Mouse (Mus musculus) c-Kit-positive CD71-positive TER-119-positive erythroid progenitor cells, embryonic 14.5 days (primary cell): ENCODE measurements around the gene Zfp866.

Source experiments
- DNase-seq: peaks from one replicate; pipeline ENCODE4 v3.0.0-alpha.2; 2013; ENCODE audit warnings: low spot score

The Zfp866 gene

DNA sequence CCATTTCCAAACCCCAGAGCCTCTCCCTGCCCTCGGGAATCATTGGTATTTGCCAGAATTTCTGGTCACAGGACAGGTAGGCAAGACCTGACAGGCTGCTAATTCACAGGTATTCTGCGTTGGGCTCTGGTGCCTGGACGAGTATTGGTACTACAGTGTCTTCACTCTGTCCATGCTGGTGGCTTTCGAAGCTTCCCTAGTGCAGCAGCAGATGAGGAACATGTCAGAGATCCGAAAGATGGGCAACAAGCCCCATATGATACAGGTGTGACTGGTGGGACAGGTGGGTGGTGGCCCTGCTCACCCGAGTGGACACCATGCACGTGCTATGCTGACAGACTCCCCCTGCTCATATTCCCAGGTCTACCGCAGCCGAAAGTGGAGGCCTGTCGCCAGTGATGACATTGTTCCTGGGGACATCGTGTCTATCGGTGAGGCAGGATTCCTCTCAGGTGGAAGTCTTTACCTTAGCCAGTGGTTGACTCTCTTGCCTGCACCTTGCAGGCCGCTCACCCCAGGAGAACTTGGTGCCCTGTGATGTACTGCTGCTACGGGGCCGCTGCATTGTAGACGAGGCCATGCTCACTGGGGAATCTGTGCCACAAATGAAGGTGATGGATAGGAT lies 5.9 kb upstream of the Zfp866 start:
- DNase-seq = no peak

GRCm38 (mm10) chr8:69794901-69795300 lies 3.9 kb upstream of the Zfp866 start:
- DNase-seq = no peak

GRCm38 (mm10) chr8:69794096-69794495 lies 3.1 kb upstream of the Zfp866 start:
- no peak for DNase-seq

DNA sequence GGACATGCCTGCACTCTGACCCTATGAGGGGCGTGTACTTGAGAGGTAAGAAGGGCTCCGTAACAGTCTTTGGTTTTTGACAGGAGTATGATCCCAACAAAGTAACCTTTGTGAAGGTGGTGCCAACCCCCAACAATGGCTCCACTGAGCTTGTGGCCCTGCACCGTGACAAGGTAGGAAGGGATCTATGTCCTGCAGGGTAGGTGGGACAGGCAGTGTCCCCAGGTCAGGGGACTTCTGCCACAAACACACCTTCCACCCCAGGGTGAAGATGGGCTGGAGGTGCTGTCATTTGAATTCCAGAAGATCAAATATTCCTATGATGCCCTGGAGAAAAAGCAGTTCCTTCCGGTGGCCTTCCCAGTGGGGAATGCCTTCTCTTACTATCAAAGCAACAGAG lies 2.7 kb upstream of the Zfp866 start:
- no peak for DNase-seq

GRCm38 (mm10) chr8:69791415-69792068 lies 564 bp upstream of the Zfp866 start:
- DNase-seq = peak; percentile 37

- no peak for DNase-seq
These were observed 614 bp downstream of the Zfp866 start for GRCm38 (mm10) chr8:69790364-69790763.

DNA sequence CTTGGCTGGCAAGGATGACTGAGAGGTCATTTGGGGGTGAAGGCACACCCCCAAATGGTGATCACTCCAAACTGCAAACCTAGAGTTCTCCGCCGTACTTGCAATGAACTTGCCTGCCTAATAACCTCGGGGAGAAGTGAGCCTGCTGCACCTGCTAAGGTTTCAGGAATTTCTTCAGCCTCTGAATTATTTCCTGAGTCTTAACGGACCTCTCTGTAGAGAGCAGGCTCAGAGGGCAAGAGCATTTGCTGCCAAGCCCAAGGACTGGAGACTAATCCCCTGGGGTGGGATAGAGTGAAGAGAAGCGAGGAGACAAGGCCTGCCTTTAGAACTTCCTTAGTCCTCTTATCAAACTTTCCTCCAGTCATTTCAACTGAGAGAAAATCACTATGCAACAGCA lies 1.2 kb downstream of the Zfp866 start:
- no peak for DNase-seq

DNA sequence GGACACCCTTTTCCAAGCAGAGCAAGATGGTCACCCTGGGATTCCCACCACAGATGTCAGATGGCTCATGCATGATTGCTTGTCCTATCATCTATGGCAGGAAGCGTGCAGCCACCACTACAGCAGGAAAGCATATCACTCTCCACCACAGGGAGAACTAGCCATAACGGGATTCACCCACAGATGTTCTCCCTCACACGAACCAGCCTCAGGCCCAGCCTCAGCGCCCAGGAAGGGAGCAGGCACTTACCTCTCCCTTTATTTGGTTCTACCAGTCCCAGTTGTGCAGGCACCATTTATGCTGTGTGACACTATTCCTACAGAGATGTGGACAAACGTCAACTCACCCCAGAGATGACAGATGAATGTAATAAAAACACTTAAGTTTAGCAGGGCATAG lies 1.9 kb downstream of the Zfp866 start:
- no peak for DNase-seq

DNA sequence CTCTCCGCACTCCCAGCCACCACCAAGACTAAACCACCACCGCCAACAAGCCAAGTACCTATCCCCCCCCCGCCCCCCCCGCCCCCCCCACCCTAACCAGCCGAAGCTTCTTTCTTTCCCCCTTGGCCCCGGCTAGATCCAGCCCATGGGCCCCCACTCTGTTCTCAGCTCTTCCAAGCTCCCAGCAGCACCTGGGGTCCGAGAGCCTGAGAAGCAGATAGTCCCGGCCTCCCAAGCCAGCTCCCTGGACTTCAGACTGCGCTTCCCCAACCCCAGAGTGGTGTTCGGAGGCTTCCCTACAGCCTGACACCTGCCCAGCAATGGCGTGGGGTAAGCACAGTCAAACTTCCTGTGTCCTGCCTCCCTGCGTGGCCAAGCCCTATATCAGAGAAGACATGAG lies 13.9 kb downstream of the Zfp866 start:
- DNase-seq = no peak

DNA sequence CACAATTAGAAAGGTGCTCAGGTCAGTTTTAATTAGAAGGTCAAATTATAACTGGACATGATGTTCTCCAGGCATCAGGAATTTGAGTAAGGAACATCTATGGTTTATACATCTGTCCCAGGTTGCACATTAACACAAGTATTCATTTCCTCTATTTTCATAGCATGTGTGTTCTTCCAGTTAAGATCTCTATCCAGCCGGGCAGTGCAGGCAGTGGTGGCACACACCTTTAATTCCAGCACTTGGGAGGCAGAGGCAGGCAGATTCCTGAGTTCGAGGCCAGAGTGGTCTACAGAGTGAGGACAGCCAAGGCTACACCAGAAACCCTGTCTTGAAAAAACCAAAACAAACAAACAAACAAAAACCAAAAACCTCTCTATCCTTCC lies 15.8 kb downstream of the Zfp866 start:
- no peak for DNase-seq

GRCm38 (mm10) chr8:69774503-69775148 lies 16.4 kb downstream of the Zfp866 start, which contains the start of gene Gm20422:
Gene Gm20422 (minus strand): TSS chr8:69774886.
- peak; percentile 98 for DNase-seq

- DNase-seq = no peak
These were observed 18.9 kb downstream of the Zfp866 start for GRCm38 (mm10) chr8:69772106-69772505.

DNA sequence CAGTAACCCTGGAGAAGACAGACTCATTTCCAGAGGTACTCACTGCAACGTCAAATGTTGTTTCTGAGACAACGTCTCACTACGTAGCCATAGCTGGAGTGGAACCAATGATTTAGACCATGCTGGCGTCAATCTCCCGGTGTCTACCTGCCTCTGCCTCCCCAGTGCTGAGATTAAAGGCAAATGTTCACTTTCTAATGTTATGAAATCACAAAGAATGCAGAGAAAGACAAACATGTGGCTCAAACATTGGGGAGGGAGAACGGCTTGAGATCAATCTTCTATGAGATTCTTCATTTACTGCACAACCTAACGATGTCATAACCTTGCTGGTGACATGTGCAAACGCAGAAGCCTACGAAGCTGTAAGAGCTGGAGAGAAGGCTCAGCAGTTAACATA lies 19.8 kb downstream of the Zfp866 start:
- DNase-seq = no peak

DNA sequence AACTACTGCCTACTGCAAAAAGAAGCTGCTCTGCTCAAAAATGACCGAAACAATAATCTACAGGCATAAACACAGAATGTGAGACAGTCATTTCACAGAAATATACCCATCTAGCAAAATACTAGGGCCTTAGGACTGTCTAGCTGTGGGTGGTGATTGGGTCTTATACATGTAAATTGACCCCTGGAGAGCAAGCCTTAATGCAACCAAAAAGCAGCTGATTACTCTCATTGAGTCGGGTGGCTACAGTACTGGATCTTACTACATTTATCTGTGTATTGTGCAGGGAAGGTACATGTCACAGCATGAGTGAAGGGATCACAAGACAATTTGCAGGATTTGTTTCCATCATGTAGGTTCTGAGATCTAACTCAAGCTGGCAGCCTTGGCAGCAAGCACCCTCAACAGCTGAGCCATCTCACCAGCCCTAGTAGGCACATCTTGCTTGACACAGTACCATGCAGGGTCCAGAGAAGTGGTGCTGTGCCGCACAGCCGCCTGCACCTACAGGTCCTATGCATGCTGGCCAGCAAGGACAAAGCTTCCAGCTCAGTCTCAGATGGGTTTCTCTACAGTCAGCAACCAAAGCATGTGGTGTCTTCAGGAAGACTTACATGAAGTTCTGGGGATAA lies 29.0 kb downstream of the Zfp866 start:
- no peak for DNase-seq

- no peak for DNase-seq
These were observed 32.7 kb downstream of the Zfp866 start for GRCm38 (mm10) chr8:69758316-69758715.

DNA sequence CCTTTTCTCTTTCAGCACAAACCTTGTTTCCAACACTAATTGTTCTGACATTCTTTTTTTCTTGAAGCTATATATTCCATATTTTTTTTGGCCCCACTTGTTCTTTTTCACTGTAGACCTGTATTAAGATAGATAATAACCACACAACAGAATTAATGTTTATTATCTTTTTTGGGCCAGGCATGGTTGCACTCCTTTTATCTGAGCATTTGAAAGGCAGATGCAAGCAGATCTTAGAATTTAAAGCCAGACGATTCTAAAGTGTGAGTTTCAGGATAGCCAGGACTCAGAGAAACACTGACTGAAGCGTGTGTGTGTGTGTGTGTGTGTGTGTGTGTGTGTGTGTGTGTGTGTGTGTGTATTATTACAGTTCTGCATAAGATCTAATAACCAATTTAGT lies 38.5 kb downstream of the Zfp866 start:
- DNase-seq = no peak

DNA sequence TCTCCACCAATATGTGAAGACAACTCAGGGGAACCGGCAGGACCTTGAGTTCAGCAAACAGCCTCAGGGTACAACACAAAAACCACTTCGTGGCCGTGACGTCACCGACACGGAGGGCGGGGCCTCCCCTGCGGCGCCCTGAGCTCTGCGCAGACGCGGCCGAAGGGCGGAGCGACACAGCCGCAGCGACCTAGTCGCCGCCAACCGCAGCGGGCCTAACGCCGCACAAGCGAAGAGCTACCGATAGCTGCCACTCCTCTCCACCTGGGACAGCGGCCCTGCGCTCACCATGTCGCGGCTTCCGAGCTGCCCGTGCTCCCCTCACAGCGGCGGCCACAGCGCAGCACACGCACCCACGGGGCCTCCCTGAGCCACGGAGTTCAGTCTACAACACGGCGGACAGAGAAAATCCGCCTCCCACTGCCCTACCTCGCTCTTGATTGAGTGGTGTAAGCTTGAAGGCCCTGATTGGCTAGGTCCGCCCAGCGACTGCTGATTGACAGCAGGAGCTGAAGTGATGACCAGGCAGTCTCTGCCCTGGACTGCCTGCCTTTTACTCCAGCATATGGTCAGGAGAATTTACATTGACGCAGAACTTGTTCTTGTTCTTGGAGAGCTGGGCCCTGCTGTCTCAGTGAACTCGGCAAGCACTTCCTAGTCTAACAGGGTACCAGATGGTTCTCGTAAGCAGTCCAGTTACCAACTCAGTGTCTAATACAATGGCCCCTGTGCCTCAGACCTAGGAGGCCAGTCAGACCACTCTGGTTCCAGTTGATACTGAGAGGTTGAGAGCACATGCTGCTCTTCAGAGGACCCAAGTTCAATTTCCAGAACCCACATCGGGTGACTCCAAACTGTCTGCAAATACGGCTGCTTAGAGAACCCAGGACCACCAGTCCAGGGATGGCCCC lies 41.2 kb downstream of the Zfp866 start, which contains the start of gene Zfp963:
Gene Zfp963 (minus strand): TSS at position 427 of the 911 bp plus-strand sequence.
- peak; percentile 93 for DNase-seq

DNA sequence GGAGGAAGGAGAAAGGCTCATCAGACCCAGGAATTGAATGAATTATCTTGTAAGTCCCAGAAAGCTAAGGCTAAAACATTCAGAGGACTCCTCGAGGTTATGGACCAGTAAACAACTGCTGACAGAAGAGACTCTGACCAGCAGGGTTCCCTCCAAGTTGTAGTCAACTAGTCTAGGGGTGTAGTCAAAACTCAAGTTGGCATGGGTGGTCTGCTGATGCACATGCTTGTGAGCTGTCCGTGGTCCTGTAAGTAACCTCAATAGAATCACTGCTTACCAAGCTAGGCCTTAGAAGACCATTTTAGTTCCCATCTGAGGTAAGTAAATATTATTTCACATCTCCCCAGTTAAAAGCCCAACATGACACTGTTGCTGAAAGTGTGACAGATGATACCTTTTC lies 49.7 kb downstream of the Zfp866 start:
- DNase-seq = no peak

- DNase-seq = no peak
These were observed 50.2 kb downstream of the Zfp866 start for GRCm38 (mm10) chr8:69740763-69741162.

- DNase-seq = no peak
These were observed 55.5 kb downstream of the Zfp866 start for GRCm38 (mm10) chr8:69735495-69735894.

DNA sequence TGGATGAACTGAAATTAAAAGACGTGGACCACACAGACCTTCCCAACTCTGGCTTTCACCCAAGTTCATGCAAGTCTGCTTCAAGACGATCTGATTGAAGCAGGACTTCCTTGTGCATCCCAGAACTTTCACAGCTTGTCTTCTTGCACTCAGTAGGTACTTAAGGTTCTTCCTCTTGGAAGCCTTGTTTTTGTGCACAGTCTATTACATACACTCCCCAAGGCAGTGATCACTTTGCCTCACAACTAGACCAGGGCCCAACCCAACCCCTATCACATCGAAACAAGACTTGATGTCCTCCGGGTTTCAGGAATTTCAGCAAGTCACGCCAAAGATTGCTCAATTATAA lies 73.8 kb downstream of the Zfp866 start:
- no peak for DNase-seq
